Mouse (Mus musculus) lung, postnatal 0 days (tissue): ENCODE measurements around the gene Rhog.

Experiments used
- CTCF ChIP-seq: IDR thresholded peaks from 2 replicates; pipeline ENCODE4 v1.5.1; 2016; ENCODE audit warnings: antibody characterized with exemption, mild to moderate bottlenecking
- EP300 ChIP-seq: IDR thresholded peaks from 2 replicates; pipeline ENCODE4 v1.6.1; 2016; ENCODE audit warnings: antibody characterized with exemption, mild to moderate bottlenecking, control low read depth

- TF ChIP-seq CTCF (0 out of 2 replicates have a peak, but pooled peaks have one; percentile 4), EP300 (no peak)
Measured at GRCm38 (mm10) chr7:102211071-102211470, 44.8 kb downstream of the Rhog start.
